Mouse (Mus musculus): ENCODE measurements around the gene Lonrf3. TPM values are rescaled to one million over a fixed set of nuclear protein-coding genes. Genes with fewer than 3 reads are reported as not detected.

The Lonrf3 gene
- polyA plus RNA-seq, 1 experiment from 2014 or later: 1.2 TPM

DNA sequence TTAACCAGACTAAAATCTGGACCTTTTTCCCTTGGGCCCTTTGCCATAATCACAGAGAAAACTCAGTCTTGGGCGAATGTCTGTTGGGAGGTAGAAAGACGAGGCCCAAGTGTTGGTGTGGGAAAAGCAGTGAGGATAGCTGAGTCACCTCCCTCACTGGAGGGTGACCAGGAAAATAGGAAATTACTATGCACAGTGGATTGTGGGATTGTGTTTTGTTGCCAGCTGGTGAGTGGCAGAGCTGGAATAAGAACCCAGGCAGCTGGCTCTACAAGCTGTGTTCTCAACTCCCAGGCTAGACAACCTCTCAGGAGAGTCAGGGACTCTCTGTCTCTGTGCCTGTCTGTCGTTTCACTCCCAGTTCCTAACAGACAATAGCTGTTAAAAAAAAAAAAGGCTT is 61.8 kb downstream of the Lonrf3 start:
- Histone ChIP-seq H3K4me2 (ENCODE audit: low read depth, low read length) (no peak overlapping the region), H3K9ac (ENCODE audit: low read depth, low read length) (no peak overlapping the region), H3K27ac (replicated peaks; ENCODE audit: low read depth, low read length) (no peak overlapping the region), H3K4me3 (ENCODE audit: low read depth, low read length) (no peak overlapping the region), H3K27me3 (replicated peaks; ENCODE audit: control insufficient read depth, insufficient read depth, low read length) (no peaks in the 10 kb centered on the region), H3K9me3 (ENCODE audit: control insufficient read depth, low read length) (no peaks in the 10 kb centered on the region), H3K36me3 (ENCODE audit: control insufficient read depth, insufficient read depth, low read length) (no peaks in the 10 kb centered on the region), H3K4me1 (ENCODE audit: control insufficient read depth, insufficient read depth, low read length) (no peaks in the 10 kb centered on the region)
- WGBS: 57% methylated on average over 3 of the region's 3 CpGs
- DNase-seq (ENCODE audit: low spot score) (no peak), ATAC-seq (ENCODE audit: low read depth) (no peak)

GRCm38 (mm10) chrX:36390503-36390902 is 62.4 kb downstream of the Lonrf3 start:
- DNase-seq (ENCODE audit: low spot score) (no peak), ATAC-seq (ENCODE audit: low read depth) (no peak)
- no peaks in the 10 kb centered on the region for H3K27me3 ChIP-seq (replicated peaks; ENCODE audit: control insufficient read depth, insufficient read depth, low read length)
- H3K4me1 ChIP-seq (ENCODE audit: control insufficient read depth, insufficient read depth, low read length): no peaks in the 10 kb centered on the region
- H3K4me3 ChIP-seq (ENCODE audit: low read depth, low read length): no peak overlapping the region
- H3K27ac ChIP-seq (replicated peaks; ENCODE audit: low read depth, low read length): no peak overlapping the region
- no peak overlapping the region for H3K9ac ChIP-seq (ENCODE audit: low read depth, low read length)
- no peaks in the 10 kb centered on the region for H3K9me3 ChIP-seq (ENCODE audit: control insufficient read depth, low read length)
- WGBS: 51% methylated on average over 2 of the region's 2 CpGs
- H3K4me2 ChIP-seq (ENCODE audit: low read depth, low read length): no peak overlapping the region
- no peaks in the 10 kb centered on the region for H3K36me3 ChIP-seq (ENCODE audit: control insufficient read depth, insufficient read depth, low read length)

- Histone ChIP-seq H3K36me3 (ENCODE audit: control insufficient read depth, insufficient read depth, low read length) (no peaks in the 10 kb centered on the region), H3K9me3 (ENCODE audit: control insufficient read depth, low read length) (no peaks in the 10 kb centered on the region), H3K27me3 (replicated peaks; ENCODE audit: control insufficient read depth, insufficient read depth, low read length) (no peaks in the 10 kb centered on the region), H3K4me3 (ENCODE audit: low read depth, low read length) (no peak overlapping the region), H3K9ac (ENCODE audit: low read depth, low read length) (no peak overlapping the region), H3K27ac (replicated peaks; ENCODE audit: low read depth, low read length) (no peak overlapping the region), H3K4me1 (ENCODE audit: control insufficient read depth, insufficient read depth, low read length) (no peaks in the 10 kb centered on the region), H3K4me2 (ENCODE audit: low read depth, low read length) (no peak overlapping the region)
- no peak for DNase-seq (ENCODE audit: low spot score)
- 69% methylated on average over 6 of the region's 6 CpGs for WGBS
- ATAC-seq (ENCODE audit: low read depth): no peak
These were observed 64.5 kb downstream of the Lonrf3 start for GRCm38 (mm10) chrX:36392672-36393071.

GRCm38 (mm10) chrX:36393279-36393678 is 65.1 kb downstream of the Lonrf3 start:
- 51% methylated on average over 6 of the region's 6 CpGs for WGBS
- no peaks in the 10 kb centered on the region for H3K27me3 ChIP-seq (replicated peaks; ENCODE audit: control insufficient read depth, insufficient read depth, low read length)
- ATAC-seq (ENCODE audit: low read depth) (no peak), DNase-seq (ENCODE audit: low spot score) (peak; percentile 54)
- H3K9me3 ChIP-seq (ENCODE audit: control insufficient read depth, low read length): no peaks in the 10 kb centered on the region
- H3K4me3 ChIP-seq (ENCODE audit: low read depth, low read length): no peak overlapping the region
- H3K4me2 ChIP-seq (ENCODE audit: low read depth, low read length): no peak overlapping the region
- H3K9ac ChIP-seq (ENCODE audit: low read depth, low read length): no peak overlapping the region
- no peaks in the 10 kb centered on the region for H3K4me1 ChIP-seq (ENCODE audit: control insufficient read depth, insufficient read depth, low read length)
- no peak overlapping the region for H3K27ac ChIP-seq (replicated peaks; ENCODE audit: low read depth, low read length)
- H3K36me3 ChIP-seq (ENCODE audit: control insufficient read depth, insufficient read depth, low read length): no peaks in the 10 kb centered on the region

- 92% methylated on average over 13 of the region's 13 CpGs for WGBS
- DNase-seq (ENCODE audit: low spot score): no peak
- Histone ChIP-seq H3K4me1 (ENCODE audit: control insufficient read depth, insufficient read depth, low read length) (no peaks in the 10 kb centered on the region), H3K27me3 (replicated peaks; ENCODE audit: control insufficient read depth, insufficient read depth, low read length) (no peaks in the 10 kb centered on the region), H3K4me2 (ENCODE audit: low read depth, low read length) (no peak within 1 kb of the TSS), H3K36me3 (ENCODE audit: control insufficient read depth, insufficient read depth, low read length) (no peaks in the 10 kb centered on the region), H3K4me3 (ENCODE audit: low read depth, low read length) (no peak within 1 kb of the TSS), H3K27ac (replicated peaks; ENCODE audit: low read depth, low read length) (no peak within 1 kb of the TSS), H3K9ac (ENCODE audit: low read depth, low read length) (no peak within 1 kb of the TSS), H3K9me3 (ENCODE audit: control insufficient read depth, low read length) (no peaks in the 10 kb centered on the region)
- ATAC-seq (ENCODE audit: low read depth): no peak
These were observed 72.8 kb downstream of the Lonrf3 start, which contains the start of gene Gm6268 for GRCm38 (mm10) chrX:36400980-36401379. TSS of gene Gm6268 (plus strand) at chrX:36401280.

GRCm38 (mm10) chrX:36402316-36402715 is 74.2 kb downstream of the Lonrf3 start:
- Histone ChIP-seq H3K4me3 (ENCODE audit: low read depth, low read length) (no peak overlapping the region), H3K9ac (ENCODE audit: low read depth, low read length) (no peak overlapping the region), H3K36me3 (ENCODE audit: control insufficient read depth, insufficient read depth, low read length) (no peaks in the 10 kb centered on the region), H3K4me2 (ENCODE audit: low read depth, low read length) (no peak overlapping the region), H3K27ac (replicated peaks; ENCODE audit: low read depth, low read length) (no peak overlapping the region), H3K9me3 (ENCODE audit: control insufficient read depth, low read length) (no peaks in the 10 kb centered on the region), H3K27me3 (replicated peaks; ENCODE audit: control insufficient read depth, insufficient read depth, low read length) (no peaks in the 10 kb centered on the region), H3K4me1 (ENCODE audit: control insufficient read depth, insufficient read depth, low read length) (no peaks in the 10 kb centered on the region)
- DNase-seq (ENCODE audit: low spot score) (no peak), ATAC-seq (ENCODE audit: low read depth) (no peak)
- 60% methylated on average over 6 of the region's 6 CpGs for WGBS

Small RNA genes within 50 kb of the gene (microRNA-seq; reads per million reads assigned to microRNA genes)
- gene Gm44485 (ENCODE audit: borderline number of aligned reads): not detected

Other genes with a start within 250 kb of the Lonrf3 start
- gene Il13ra1, start 216.2 kb upstream of the Lonrf3 start, polyA plus RNA-seq (2014; fragmentation: Nextera tagmentation; extraction: Ambion mirVana): 19.5 and 20.7 TPM in 2 replicates
- 9.0 and 9.7 TPM in 2 replicates for gene Zcchc12, start 132.4 kb upstream of the Lonrf3 start, polyA plus RNA-seq (2014; fragmentation: Nextera tagmentation; extraction: Ambion mirVana)
- gene Gm6268, start 72.9 kb downstream of the Lonrf3 start, polyA plus RNA-seq (2014; fragmentation: Nextera tagmentation; extraction: Ambion mirVana): not detected in 2 replicates
- not detected in 2 replicates for gene Gm14569, start 163.5 kb downstream of the Lonrf3 start, polyA plus RNA-seq (2014; fragmentation: Nextera tagmentation; extraction: Ambion mirVana)

Data from embryonic facial prominence, embryonic 14.5 days (tissue).